ENCODE assay signal across 16 mouse cellular contexts in genomic region chr2:26327852-26328251, GRCm38 (mm10). TPM values are rescaled to one million over a fixed set of nuclear protein-coding genes. Genes with fewer than 3 reads are reported as not detected.
A peak's percentile ranks its signal among the peaks of the same experiment; 100 is the strongest.
DNase-seq lines count a peak whose midpoint lies in the region; ATAC-seq lines count a peak whose summit lies in the region.
"Had no signal": no experiment of that assay in that cellular context is flagged by ENCODE, and none has a peak within 500 bp of the region (broad histone marks: within the 10 kb centered on the region; RNA-seq: fewer than 3 reads in every experiment).

No protein-coding gene starts in this region.

- H3K27me3 ChIP-seq in intestine, embryonic 15.5 days (replicated peaks), result no peaks in the 10 kb centered on the region
- no peaks in the 10 kb centered on the region for H3K27me3 ChIP-seq in hindbrain, embryonic 11.5 days (ENCODE audit: control insufficient read depth, insufficient read depth, low read length)
- H3K27me3 ChIP-seq: heart, embryonic 15.5 days; liver, embryonic 15.5 days had no signal

- peaks cover 36% of the 10 kb centered on the region for H3K36me3 ChIP-seq in intestine, embryonic 15.5 days
- H3K36me3 ChIP-seq in hindbrain, embryonic 11.5 days (ENCODE audit: control insufficient read depth, insufficient read depth, low read length), result peaks cover 10% of the 10 kb centered on the region
- H3K36me3 ChIP-seq: liver, embryonic 15.5 days had no signal

- H3K9ac ChIP-seq in intestine, embryonic 15.5 days, result no peak overlapping the region
- no peak overlapping the region for H3K9ac ChIP-seq in hindbrain, embryonic 11.5 days (ENCODE audit: low read depth, low read length)
- H3K9ac ChIP-seq: heart, embryonic 15.5 days; liver, embryonic 15.5 days had no signal

- ATAC-seq in CD4-positive, CD25-positive, alpha-beta regulatory T cell, adult 4 months, result peak; percentile 61
- peak; percentile 63 for ATAC-seq in common myeloid progenitor, adult 5-6 weeks (replicated peaks; ENCODE audit: low read depth, poor library complexity, severe bottlenecking)
- ATAC-seq in intestine, embryonic 15.5 days, result no peak
- ATAC-seq in hindbrain, embryonic 11.5 days (ENCODE audit: low FRiP score), result no peak
- ATAC-seq: forebrain, embryonic 16.5 days; hindbrain, embryonic 16.5 days had no signal

- intact Hi-C loops in gastrocnemius, postnatal 14 days (cut with DNase I; ENCODE audit: low total_unique reads), result loop anchor here (5.0 kb wide), 1 partner anchor 239 kb away; no protein-coding TSS in a partner anchor

- H3K4me3 ChIP-seq in intestine, embryonic 15.5 days (replicated peaks), result no peak overlapping the region
- H3K4me3 ChIP-seq in hindbrain, embryonic 11.5 days (ENCODE audit: low read depth, low read length), result no peak overlapping the region
- H3K4me3 ChIP-seq: heart, embryonic 15.5 days; liver, embryonic 15.5 days; midbrain, embryonic 10.5 days had no signal

- 91% methylated on average over 4 of the region's 4 CpGs for WGBS in intestine, embryonic 15.5 days
- WGBS in hindbrain, embryonic 11.5 days, result 93% methylated on average over 4 of the region's 4 CpGs

- no peak overlapping the region for H3K4me2 ChIP-seq in intestine, embryonic 15.5 days (replicated peaks)
- H3K4me2 ChIP-seq in hindbrain, embryonic 11.5 days (replicated peaks; ENCODE audit: low read depth, low read length), result no peak overlapping the region
- H3K4me2 ChIP-seq: heart, embryonic 15.5 days; liver, embryonic 15.5 days had no signal

- H3K4me1 ChIP-seq in intestine, embryonic 15.5 days (replicated peaks), result no peaks in the 10 kb centered on the region
- H3K4me1 ChIP-seq in hindbrain, embryonic 11.5 days (replicated peaks; ENCODE audit: control insufficient read depth, insufficient read depth, low read length), result no peaks in the 10 kb centered on the region
- H3K4me1 ChIP-seq: liver, embryonic 15.5 days had no signal

- no peak overlapping the region for H3K27ac ChIP-seq in intestine, embryonic 15.5 days
- no peak overlapping the region for H3K27ac ChIP-seq in hindbrain, embryonic 11.5 days (ENCODE audit: low read depth, low read length)
- H3K27ac ChIP-seq: heart, embryonic 15.5 days; liver, embryonic 15.5 days; midbrain, embryonic 10.5 days had no signal

- H3K9me3 ChIP-seq in intestine, embryonic 15.5 days, result no peaks in the 10 kb centered on the region
- H3K9me3 ChIP-seq in hindbrain, embryonic 11.5 days (ENCODE audit: control insufficient read depth, low read length), result no peaks in the 10 kb centered on the region
- H3K9me3 ChIP-seq: heart, embryonic 15.5 days; liver, embryonic 15.5 days; midbrain, embryonic 10.5 days had no signal

- peak; percentile 7 for DNase-seq in gastrocnemius, postnatal 14 days
- DNase-seq in gastrocnemius, postnatal 25 days, result no peak
- DNase-seq in 3T3-L1 (ENCODE audit: low read depth, low spot score), result peak; percentile 58
- DNase-seq in hindbrain, embryonic 11.5 days (ENCODE audit: low spot score), result no peak
- no peak for DNase-seq in spleen, adult 18-20 months
- DNase-seq: cerebellum, adult 18-20 months; gastrocnemius, postnatal 10 days; right cerebral cortex, postnatal 25 days had no signal

RNA-seq across cellular contexts. Expression of gene Gpsm1, which starts 12.5 kb away (rescaled TPM):
- 1 to 10 TPM; 6.4 to 7.4 TPM for total RNA-seq in gastrocnemius, postnatal 14 days (2021)
- total RNA-seq in gastrocnemius, postnatal 25 days (2021), result 1 to 10 TPM; 3.1 TPM
- 1 to 10 TPM; 3.3 to 4.9 TPM for polyA plus RNA-seq in CD4-positive, CD25-positive, alpha-beta regulatory T cell, adult 4 months (2017; shearing (Covaris generic))
- 14.4 and 23.8 TPM in 2 replicates for total RNA-seq in common myeloid progenitor, adult 5-6 weeks (2017)
- 26.7 and 26.8 TPM in 2 replicates for polyA plus RNA-seq in intestine, embryonic 15.5 days (2015; fragmentation: Nextera tagmentation; extraction: Ambion mirVana)
- 46.9 and 48.5 TPM in 2 replicates for polyA plus RNA-seq in hindbrain, embryonic 11.5 days (2014; fragmentation: Nextera tagmentation; extraction: Ambion mirVana)

RNA-seq across cellular contexts. Expression of gene Dnlz, which starts 24.1 kb away (rescaled TPM):
- 10 to 100 TPM; 17.0 to 17.6 TPM for total RNA-seq in gastrocnemius, postnatal 14 days (2021)
- 10 to 100 TPM; 18.3 to 18.7 TPM for total RNA-seq in gastrocnemius, postnatal 25 days (2021)
- polyA plus RNA-seq in CD4-positive, CD25-positive, alpha-beta regulatory T cell, adult 4 months (2017; shearing (Covaris generic)), result 1 to 10 TPM; 6.4 to 7.1 TPM
- 7.1 and 9.1 TPM in 2 replicates for total RNA-seq in common myeloid progenitor, adult 5-6 weeks (2017)
- 23.6 and 24.7 TPM in 2 replicates for polyA plus RNA-seq in intestine, embryonic 15.5 days (2015; fragmentation: Nextera tagmentation; extraction: Ambion mirVana)
- polyA plus RNA-seq in hindbrain, embryonic 11.5 days (2014; fragmentation: Nextera tagmentation; extraction: Ambion mirVana), result 27.3 and 29.6 TPM in 2 replicates

RNA-seq across cellular contexts. Expression of gene Card9, which starts 32.9 kb away (rescaled TPM):
- total RNA-seq in gastrocnemius, postnatal 14 days (2021), result 1 to 10 TPM in 1 of 2 experiments, under 1 TPM in 1; 0.71 to 1.1 TPM
- under 1 TPM; 0.46 to 0.56 TPM for total RNA-seq in gastrocnemius, postnatal 25 days (2021)
- polyA plus RNA-seq in CD4-positive, CD25-positive, alpha-beta regulatory T cell, adult 4 months (2017; shearing (Covaris generic)), result under 1 TPM; 0.65 to 0.85 TPM
- 41.9 and 46.4 TPM in 2 replicates for total RNA-seq in common myeloid progenitor, adult 5-6 weeks (2017)
- polyA plus RNA-seq in intestine, embryonic 15.5 days (2015; fragmentation: Nextera tagmentation; extraction: Ambion mirVana), result 0.79 and 0.91 TPM in 2 replicates
- 0.21 and 0.36 TPM in 2 replicates for polyA plus RNA-seq in hindbrain, embryonic 11.5 days (2014; fragmentation: Nextera tagmentation; extraction: Ambion mirVana)

RNA-seq across cellular contexts. Expression of gene Ccdc187, which starts 33.5 kb away (rescaled TPM):
- total RNA-seq in gastrocnemius, postnatal 14 days (2021), result under 1 TPM; 0.04 to 0.09 TPM
- under 1 TPM in 1 of 2 experiments, not detected in 1; 0.03 TPM for total RNA-seq in gastrocnemius, postnatal 25 days (2021)
- not detected for polyA plus RNA-seq in CD4-positive, CD25-positive, alpha-beta regulatory T cell, adult 4 months (2017; shearing (Covaris generic))
- not detected in 2 replicates for total RNA-seq in common myeloid progenitor, adult 5-6 weeks (2017)
- 0.36 and 0.37 TPM in 2 replicates for polyA plus RNA-seq in intestine, embryonic 15.5 days (2015; fragmentation: Nextera tagmentation; extraction: Ambion mirVana)
- 0.07 and 0.19 TPM in 2 replicates for polyA plus RNA-seq in hindbrain, embryonic 11.5 days (2014; fragmentation: Nextera tagmentation; extraction: Ambion mirVana)

RNA-seq across cellular contexts. Expression of gene Snapc4, which starts 52.6 kb away (rescaled TPM):
- 1 to 10 TPM; 6.2 to 7.2 TPM for total RNA-seq in gastrocnemius, postnatal 14 days (2021)
- 1 to 10 TPM; 5.7 to 5.9 TPM for total RNA-seq in gastrocnemius, postnatal 25 days (2021)
- 10 to 100 TPM; 25.6 to 56.4 TPM for polyA plus RNA-seq in CD4-positive, CD25-positive, alpha-beta regulatory T cell, adult 4 months (2017; shearing (Covaris generic))
- 45.1 TPM in 2 replicates for total RNA-seq in common myeloid progenitor, adult 5-6 weeks (2017)
- polyA plus RNA-seq in intestine, embryonic 15.5 days (2015; fragmentation: Nextera tagmentation; extraction: Ambion mirVana), result 19.7 and 25.2 TPM in 2 replicates
- polyA plus RNA-seq in hindbrain, embryonic 11.5 days (2014; fragmentation: Nextera tagmentation; extraction: Ambion mirVana), result 22.1 and 23.6 TPM in 2 replicates

Comparison
In these comparisons a context has a peak if more than half of its experiments do, and no peak if none do; other contexts are left out.
1. DNase-seq: peak in gastrocnemius, postnatal 14 days (single experiment) and 3T3-L1 (single experiment); none in gastrocnemius, postnatal 25 days (single experiment), hindbrain, embryonic 11.5 days (single experiment) and spleen, adult 18-20 months (0 of 2).
2. ATAC-seq: peak in CD4-positive, CD25-positive, alpha-beta regulatory T cell, adult 4 months (single experiment) and common myeloid progenitor, adult 5-6 weeks (single experiment); none in intestine, embryonic 15.5 days (single experiment) and hindbrain, embryonic 11.5 days (single experiment).
3. RNA of gene Card9, which starts 32.9 kb away (total RNA-seq): 41.9 to 46.4 TPM in common myeloid progenitor, adult 5-6 weeks; 0.71 to 1.1 TPM in gastrocnemius, postnatal 14 days and 0.46 to 0.56 TPM in gastrocnemius, postnatal 25 days; every median in the first group is over 10 times any median in the second.